Mouse (Mus musculus) cerebellum, adult 2 months (tissue): Measurements from ENCODE around the gene Ulk1. TPM values are rescaled to one million over a fixed set of nuclear protein-coding genes. Genes with fewer than 3 reads are reported as not detected.

Experiments used
- DNase-seq, 2 experiments: peaks; one replicate each; pipeline ENCODE4 v3.0.0; 2021
- H3K27ac ChIP-seq: fragments of 200-500 bp; 2 replicates; pipeline ENCODE4 v1.5.1; 2012; ENCODE audit warnings: low read length, control low read depth, inconsistent platforms; ENCODE audit not compliant: insufficient read depth
- H3K27me3 ChIP-seq: fragments of 200-500 bp; 2 replicates; pipeline ENCODE4 v1.6.1; 2012; ENCODE audit warnings: inconsistent platforms, mild to moderate bottlenecking, low read length, moderate library complexity; ENCODE audit not compliant: control insufficient read depth, insufficient read depth
- H3K4me1 ChIP-seq: fragments of 200-500 bp; 2 replicates; pipeline ENCODE4 v1.6.1; 2011; ENCODE audit warnings: low read length; ENCODE audit not compliant: control insufficient read depth, insufficient read depth
- H3K4me3 ChIP-seq: fragments of 200-500 bp; replicated peaks from 2 replicates; pipeline ENCODE3; 2011; ENCODE audit warnings: mild to moderate bottlenecking, low read depth, low read length, control low read depth; ENCODE audit not compliant: insufficient read depth
- CTCF ChIP-seq: fragments of 200-500 bp; IDR thresholded peaks from 2 replicates; pipeline ENCODE4 v1.5.1; 2011; ENCODE audit warnings: low read depth, mild to moderate bottlenecking, control low read depth, low read length, moderate library complexity, borderline replicate concordance; ENCODE audit not compliant: insufficient read depth
- POLR2A ChIP-seq: fragments of 200-500 bp; IDR thresholded peaks from 2 replicates; pipeline ENCODE4 v1.6.1; 2011; ENCODE audit warnings: low read length, control low read depth, borderline replicate concordance; ENCODE audit not compliant: insufficient read depth
- WGBS: fragments of 180-500 bp; shearing (Covaris S2); methylation state at CpG from one replicate; pipeline ENCODE4 v1.1.7; 2018; 5-methylcytosine and 5-hydroxymethylcytosine counted together
- polyA plus RNA-seq: library from polyadenylated mRNA; depleted of rRNA; stranded (reverse); fragments of >200 nt; gene quantifications from 2 replicates; pipeline ENCODE4 v1.2.3, GENCODE M21; 2012

Gene Ulk1
- polyA plus RNA-seq, 1 experiment, result 94.7 TPM

DNA sequence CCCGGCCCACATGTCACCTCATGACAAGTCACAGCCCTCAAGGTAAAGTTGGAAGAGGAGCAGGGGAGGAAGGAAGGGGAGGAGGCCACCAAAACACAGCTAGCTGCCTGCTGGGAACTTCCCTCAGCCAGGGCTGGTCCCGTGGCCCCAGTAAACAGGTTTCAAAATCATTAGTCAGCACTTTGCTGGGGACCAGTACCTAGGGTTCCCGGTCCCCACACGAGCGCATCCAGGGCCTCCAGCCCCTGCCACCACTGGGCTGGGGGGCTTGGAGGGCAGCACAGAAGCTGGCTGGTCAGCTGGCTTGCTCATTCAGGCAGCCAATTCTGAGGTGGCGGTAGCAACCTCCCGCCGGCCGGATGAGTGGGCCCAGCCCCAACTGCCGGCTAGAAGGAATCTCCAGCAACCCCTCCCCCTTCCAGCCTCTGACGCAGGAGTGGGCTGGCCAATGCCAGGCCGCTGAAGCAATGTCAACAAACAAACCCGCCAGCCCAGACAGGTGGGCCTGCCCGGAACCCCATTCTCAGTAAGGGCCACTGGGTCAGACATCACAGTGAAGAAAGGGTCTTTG lies 1.8 kb downstream of the Ulk1 start:
- Histone ChIP-seq H3K4me1 (peaks cover 17% of the 10 kb centered on the region), H3K27ac (peak overlapping the region; percentile 88), H3K27me3 (no peaks in the 10 kb centered on the region), H3K4me3 (peak overlapping the region; percentile 84)
- TF ChIP-seq CTCF, result no peak
- 0 out of 2 replicates have a peak, but pooled peaks have one; percentile 32 for TF ChIP-seq POLR2A
- WGBS, result under 1% methylated on average over 14 of the region's 14 CpGs
- DNase-seq, result peak; percentile 92 to 94

GRCm38 (mm10) chr5:110807453-110807852 lies 2.4 kb downstream of the Ulk1 start:
- TF ChIP-seq CTCF (no peak), POLR2A (no peak)
- Histone ChIP-seq H3K27ac (peak overlapping the region; percentile 88), H3K4me1 (peaks cover 22% of the 10 kb centered on the region), H3K4me3 (peak overlapping the region; percentile 84), H3K27me3 (no peaks in the 10 kb centered on the region)
- peak in 1 of 2 experiments; percentile 25 for DNase-seq
- WGBS, result 44% methylated on average over 4 of the region's 4 CpGs

- H3K4me1 ChIP-seq, result peaks cover 27% of the 10 kb centered on the region
- H3K27me3 ChIP-seq, result no peaks in the 10 kb centered on the region
- no peak for DNase-seq
- TF ChIP-seq CTCF (no peak), POLR2A (no peak)
- WGBS, result 24% methylated on average over 1 of the region's 1 CpGs
- H3K4me3 ChIP-seq, result peak overlapping the region; percentile 1
- no peak overlapping the region for H3K27ac ChIP-seq
These were observed 3.2 kb downstream of the Ulk1 start for GRCm38 (mm10) chr5:110806676-110807075.

DNA sequence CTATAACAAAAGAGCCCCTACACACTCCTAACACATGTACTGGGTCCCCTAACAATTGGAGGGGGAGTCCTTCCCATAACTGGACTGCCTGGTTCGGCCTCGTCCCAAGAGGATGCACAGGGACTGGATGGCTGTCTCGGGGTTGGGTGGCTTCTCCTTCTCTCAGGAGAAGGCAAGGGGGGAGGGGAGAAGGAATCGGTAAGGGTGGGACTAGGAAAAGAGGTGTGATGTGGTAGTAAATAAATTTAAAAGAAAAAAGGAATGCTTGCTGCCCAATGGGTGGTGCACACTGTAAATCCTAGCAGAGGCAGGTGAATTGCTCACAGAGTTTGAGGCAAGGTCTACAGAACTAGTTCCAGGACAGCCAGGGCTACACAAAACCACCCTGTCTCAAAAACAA lies 3.7 kb downstream of the Ulk1 start:
- Histone ChIP-seq H3K4me3 (no peak overlapping the region), H3K27me3 (no peaks in the 10 kb centered on the region), H3K27ac (no peak overlapping the region), H3K4me1 (peaks cover 32% of the 10 kb centered on the region)
- no peak for TF ChIP-seq CTCF
- TF ChIP-seq POLR2A, result no peak
- DNase-seq, result no peak
- WGBS, result 80% methylated on average over 4 of the region's 4 CpGs

- DNase-seq, result no peak
- 77% methylated on average over 7 of the region's 7 CpGs for WGBS
- TF ChIP-seq CTCF, result no peak
- no peak for TF ChIP-seq POLR2A
- Histone ChIP-seq H3K27me3 (no peaks in the 10 kb centered on the region), H3K4me3 (no peak overlapping the region), H3K27ac (no peak overlapping the region), H3K4me1 (peaks cover 52% of the 10 kb centered on the region)
These were observed 5.7 kb downstream of the Ulk1 start for GRCm38 (mm10) chr5:110804012-110804743.

DNA sequence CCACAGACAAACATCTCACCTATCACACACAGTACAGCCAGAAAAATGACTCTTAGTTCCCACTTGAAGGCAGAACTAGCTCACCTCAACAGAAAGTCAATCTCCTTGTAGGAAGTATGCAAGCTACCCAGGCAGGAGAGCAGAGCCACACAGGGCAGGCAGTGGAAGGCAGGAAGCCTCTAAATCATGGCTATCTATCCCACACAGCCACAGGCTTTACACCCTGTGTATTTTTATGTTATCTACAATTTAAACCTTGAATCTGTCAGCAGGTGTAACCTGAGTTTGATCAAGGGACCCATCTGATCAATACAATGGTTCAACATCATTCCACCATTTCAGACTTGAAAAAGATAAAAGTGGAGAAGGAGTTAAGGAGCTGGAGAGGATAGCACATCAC lies 7.1 kb downstream of the Ulk1 start:
- no peak for DNase-seq
- no peaks in the 10 kb centered on the region for H3K27me3 ChIP-seq
- peaks cover 63% of the 10 kb centered on the region for H3K4me1 ChIP-seq
- TF ChIP-seq CTCF (no peak), POLR2A (no peak)
- no peak overlapping the region for H3K4me3 ChIP-seq
- H3K27ac ChIP-seq, result peak overlapping the region; percentile 89

- H3K4me3 ChIP-seq, result peak overlapping the region; percentile 39
- TF ChIP-seq POLR2A (no peak; the same call in 1 of the 2 replicates), CTCF (no peak)
- H3K27ac ChIP-seq, result peak overlapping the region; percentile 89
- WGBS, result 5% methylated on average over 4 of the region's 4 CpGs
- no peaks in the 10 kb centered on the region for H3K27me3 ChIP-seq
- DNase-seq, result peak; percentile 85 to 96
- H3K4me1 ChIP-seq, result peaks cover 62% of the 10 kb centered on the region
These were observed 7.7 kb downstream of the Ulk1 start for GRCm38 (mm10) chr5:110802186-110802585.
